Mouse (Mus musculus) intestine, embryonic 16.5 days (tissue): Measurements from ENCODE around the gene Cyfip2. TPM values are rescaled to one million over a fixed set of nuclear protein-coding genes. Genes with fewer than 3 reads are reported as not detected.

ENCODE experiments used
- ATAC-seq: fragments of 200-750 bp; cut with Nextera tagmentation; 2 replicates; pipeline ENCODE4 v1.8.0; 2017; ENCODE audit warnings: moderate TSS enrichment, moderate library complexity
- H3K27ac ChIP-seq: fragments of 300-500 bp; sonication (generic); 2 replicates; pipeline ENCODE4 v1.5.1; 2014; ENCODE audit warnings: mild to moderate bottlenecking, low read length
- H3K27me3 ChIP-seq: fragments of 300-500 bp; sonication (generic); replicated peaks from 2 replicates; pipeline ENCODE4 v1.6.1; 2014; ENCODE audit warnings: low read length, control low read depth, mixed read lengths; ENCODE audit not compliant: control insufficient read depth, insufficient read depth
- H3K36me3 ChIP-seq: fragments of 300-500 bp; sonication (generic); 2 replicates; pipeline ENCODE4 v1.6.1; 2014; ENCODE audit warnings: low read length, control low read depth; ENCODE audit not compliant: control insufficient read depth, insufficient read depth
- H3K4me1 ChIP-seq: fragments of 300-500 bp; sonication (generic); 2 replicates; pipeline ENCODE4 v1.6.1; 2014; ENCODE audit warnings: low read length, control low read depth, mixed read lengths; ENCODE audit not compliant: control insufficient read depth, insufficient read depth
- H3K4me2 ChIP-seq: fragments of 300-500 bp; sonication (generic); 2 replicates; pipeline ENCODE4 v1.6.1; 2014; ENCODE audit warnings: low read depth, low read length, control low read depth
- H3K4me3 ChIP-seq: fragments of 300-500 bp; sonication (generic); 2 replicates; pipeline ENCODE4 v1.5.1; 2014; ENCODE audit warnings: mild to moderate bottlenecking, low read length
- H3K9ac ChIP-seq: fragments of 300-500 bp; sonication (generic); 2 replicates; pipeline ENCODE4 v1.6.1; 2014; ENCODE audit warnings: low read depth, low read length
- H3K9me3 ChIP-seq: fragments of 300-500 bp; sonication (generic); 2 replicates; pipeline ENCODE4 v1.6.1; 2016; ENCODE audit warnings: low read length, control low read depth; ENCODE audit not compliant: control insufficient read depth
- WGBS: fragments of 180-500 bp; shearing (Covaris S2); extraction: QIAGEN DNeasy Blood & Tissue Kit; methylation state at CpG from one replicate; pipeline ENCODE4 v1.1.7; 2014; 5-methylcytosine and 5-hydroxymethylcytosine counted together
- polyA plus RNA-seq: library from polyadenylated mRNA; unstranded; fragments of >200 nt; fragmentation: Nextera tagmentation; extraction: Ambion mirVana; gene quantifications from 2 replicates; pipeline ENCODE4 v1.2.1, GENCODE M21; 2015

Cyfip2 gene
- polyA plus RNA-seq, 1 experiment from 2014 or later: 5.7 TPM

DNA sequence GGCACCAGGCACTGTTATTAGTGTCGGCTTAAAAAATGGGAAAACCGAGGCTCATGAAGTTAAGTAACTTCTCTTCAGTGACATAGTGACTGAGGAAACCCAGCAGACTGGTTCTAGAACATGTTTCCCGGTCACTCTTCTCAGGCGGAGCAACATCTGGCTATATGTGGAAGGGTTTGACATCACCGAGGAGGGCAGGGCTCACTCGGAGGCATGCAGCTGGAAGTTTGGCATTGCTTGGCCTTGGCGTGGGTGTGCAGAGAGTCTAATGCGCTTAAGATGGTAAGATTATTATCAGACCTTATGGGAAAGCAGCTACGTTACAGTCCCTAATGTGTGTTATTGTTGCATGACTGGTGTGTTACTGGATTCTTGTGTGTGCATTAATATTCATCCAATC is 140.5 kb downstream of the Cyfip2 start:
- H3K9me3 ChIP-seq: no peaks in the 10 kb centered on the region
- no peak overlapping the region for H3K27ac ChIP-seq
- H3K4me1 ChIP-seq: no peaks in the 10 kb centered on the region
- H3K27me3 ChIP-seq: no peaks in the 10 kb centered on the region
- 93% methylated on average over 9 of the region's 9 CpGs for WGBS
- H3K36me3 ChIP-seq: no peaks in the 10 kb centered on the region
- no peak overlapping the region for H3K4me3 ChIP-seq
- no peak overlapping the region for H3K9ac ChIP-seq
- H3K4me2 ChIP-seq: no peak overlapping the region
- ATAC-seq: no peak

DNA sequence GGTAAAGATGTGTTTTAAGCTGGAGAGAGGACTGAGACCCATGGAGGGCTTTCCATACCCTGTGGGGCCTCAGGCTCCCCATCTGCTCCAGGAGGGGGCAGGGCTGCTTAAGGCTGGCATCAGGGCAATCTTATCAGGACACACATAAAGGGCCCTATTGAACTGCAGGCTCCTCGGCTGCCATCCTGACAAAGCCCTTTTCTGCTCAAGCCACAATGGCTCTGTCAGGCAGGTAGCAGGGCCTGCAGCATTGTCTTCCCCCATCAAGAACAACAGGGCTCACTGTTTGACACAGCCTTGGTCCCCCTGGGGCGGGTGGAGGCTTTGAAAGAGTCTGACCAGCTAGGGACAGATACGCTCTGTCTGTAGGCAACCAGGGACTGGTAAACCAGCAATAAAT is 142.8 kb downstream of the Cyfip2 start:
- Histone ChIP-seq H3K9me3 (no peaks in the 10 kb centered on the region), H3K4me1 (no peaks in the 10 kb centered on the region), H3K9ac (no peak overlapping the region), H3K27me3 (no peaks in the 10 kb centered on the region), H3K4me3 (no peak overlapping the region), H3K36me3 (no peaks in the 10 kb centered on the region), H3K27ac (no peak overlapping the region), H3K4me2 (no peak overlapping the region)
- WGBS: 54% methylated on average over 3 of the region's 3 CpGs
- ATAC-seq: no peak

DNA sequence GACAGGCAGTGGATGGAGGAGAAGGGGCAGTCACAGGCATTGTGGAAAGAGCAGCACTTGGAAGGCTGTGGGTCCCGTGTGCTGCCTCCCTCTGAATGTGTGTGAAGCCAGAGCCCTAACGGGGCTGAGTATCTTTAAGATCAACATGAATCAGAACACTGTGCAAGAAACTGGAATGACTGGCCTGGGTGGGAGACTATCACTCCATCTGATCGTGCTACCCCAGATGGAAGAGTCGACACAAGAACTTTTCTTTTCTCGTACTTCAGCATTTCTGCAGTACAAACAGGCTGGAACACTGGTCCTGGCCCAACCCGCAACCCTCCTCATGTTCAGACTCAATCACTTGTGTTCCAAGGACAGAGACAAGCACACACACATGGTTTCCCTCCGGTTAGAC is 144.2 kb downstream of the Cyfip2 start:
- 88% methylated on average over 7 of the region's 7 CpGs for WGBS
- H3K9me3 ChIP-seq: no peaks in the 10 kb centered on the region
- ATAC-seq: no peak
- H3K4me2 ChIP-seq: no peak overlapping the region
- H3K9ac ChIP-seq: no peak overlapping the region
- H3K4me3 ChIP-seq: no peak overlapping the region
- no peaks in the 10 kb centered on the region for H3K36me3 ChIP-seq
- H3K27ac ChIP-seq: no peak overlapping the region
- H3K27me3 ChIP-seq: no peaks in the 10 kb centered on the region
- no peaks in the 10 kb centered on the region for H3K4me1 ChIP-seq

DNA sequence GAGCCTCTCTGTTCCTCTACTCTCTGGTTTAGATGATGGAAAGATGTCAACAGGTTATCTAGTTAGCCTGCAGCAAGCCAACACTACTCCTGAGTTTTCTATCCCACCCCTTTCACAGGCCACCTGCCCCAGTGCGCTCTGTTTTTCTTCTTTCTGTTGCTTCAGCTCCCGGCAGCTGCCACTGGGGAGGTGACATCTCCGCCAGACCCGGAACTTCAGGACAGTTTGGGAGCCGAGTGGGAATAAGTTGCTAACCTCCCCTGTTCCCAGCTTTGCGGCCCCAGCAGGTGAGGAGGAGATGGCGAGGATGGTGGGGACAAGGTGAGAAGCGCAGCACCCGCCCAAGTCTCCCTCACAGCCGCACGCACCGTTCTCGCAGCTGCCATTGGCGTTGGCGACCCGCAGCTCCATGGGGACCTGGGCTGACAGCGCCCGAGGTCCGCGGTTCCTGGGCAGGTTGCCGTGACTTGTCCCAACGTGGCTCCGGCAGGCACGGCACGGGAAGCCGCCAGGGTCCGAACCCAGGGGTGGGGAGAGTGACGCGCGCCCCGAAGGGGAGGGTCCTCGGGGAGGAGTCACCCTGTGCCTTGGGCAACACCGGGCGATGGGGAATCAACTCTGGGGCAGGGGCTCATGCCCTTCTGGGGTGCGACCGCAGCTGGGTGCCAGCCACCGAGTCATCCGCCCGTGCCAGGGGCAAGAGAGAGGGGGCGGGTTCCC is 146.6 kb downstream of the Cyfip2 start, which contains the start of gene Nipal4:
Gene Nipal4 (minus strand): TSS at position 643 of the 720 bp plus-strand sequence.
- H3K9ac ChIP-seq: peak within 1 kb of the TSS; percentile 76
- peak within 1 kb of the TSS; percentile 94 for H3K4me2 ChIP-seq
- no peaks in the 10 kb centered on the region for H3K9me3 ChIP-seq
- H3K4me3 ChIP-seq: peak within 1 kb of the TSS; percentile 62
- no peaks in the 10 kb centered on the region for H3K36me3 ChIP-seq
- no peaks in the 10 kb centered on the region for H3K4me1 ChIP-seq
- peak; percentile 82 for ATAC-seq
- H3K27ac ChIP-seq: no peak within 1 kb of the TSS
- H3K27me3 ChIP-seq: no peaks in the 10 kb centered on the region
- 1% methylated on average over 40 of the region's 40 CpGs for WGBS

DNA sequence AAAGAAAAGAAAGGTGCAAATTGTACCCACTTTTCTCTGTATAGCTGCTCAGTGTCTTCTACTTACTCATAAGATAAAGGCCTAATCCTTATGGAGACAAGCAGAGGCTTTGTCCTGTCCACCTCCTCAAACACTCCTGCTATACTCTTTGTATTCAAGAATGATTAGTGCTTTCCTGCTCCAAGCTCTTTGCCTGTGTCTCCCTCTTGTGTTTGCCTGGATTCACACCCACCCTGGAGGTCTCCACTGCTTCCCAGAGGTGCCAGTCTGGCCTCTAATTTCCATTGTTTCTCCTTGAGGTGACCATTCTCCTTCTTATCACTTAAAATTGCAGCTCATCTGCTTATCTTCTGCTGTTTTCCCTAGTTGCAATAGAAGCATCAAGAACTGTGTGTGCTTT is 155.2 kb downstream of the Cyfip2 start:
- H3K27me3 ChIP-seq: no peaks in the 10 kb centered on the region
- no peaks in the 10 kb centered on the region for H3K9me3 ChIP-seq
- H3K9ac ChIP-seq: no peak overlapping the region
- no peaks in the 10 kb centered on the region for H3K36me3 ChIP-seq
- ATAC-seq: no peak
- H3K4me2 ChIP-seq: no peak overlapping the region
- H3K27ac ChIP-seq: no peak overlapping the region
- H3K4me1 ChIP-seq: no peaks in the 10 kb centered on the region
- H3K4me3 ChIP-seq: no peak overlapping the region

DNA sequence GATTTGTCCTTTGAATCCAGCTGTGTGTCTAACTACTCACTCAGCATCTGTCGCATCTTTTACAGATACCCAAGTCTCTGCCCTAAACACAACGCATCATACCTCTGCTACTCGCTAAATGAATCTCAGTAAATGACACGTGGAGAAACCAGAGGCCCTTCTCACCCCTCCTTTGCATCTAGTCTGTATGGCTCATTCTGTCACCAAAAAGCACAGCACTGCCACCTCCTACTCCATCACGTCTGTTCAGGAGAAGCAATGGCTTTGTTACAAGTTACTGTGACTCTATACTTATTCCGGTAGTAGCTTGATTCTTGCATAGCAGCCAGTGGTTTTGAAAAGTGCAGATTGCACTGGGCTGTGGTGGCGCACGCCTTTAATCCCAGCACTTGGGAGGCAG is 155.7 kb downstream of the Cyfip2 start:
- ATAC-seq: no peak
- Histone ChIP-seq H3K4me2 (no peak overlapping the region), H3K4me1 (no peaks in the 10 kb centered on the region), H3K36me3 (no peaks in the 10 kb centered on the region), H3K27ac (no peak overlapping the region), H3K9ac (no peak overlapping the region), H3K27me3 (no peaks in the 10 kb centered on the region), H3K9me3 (no peaks in the 10 kb centered on the region), H3K4me3 (no peak overlapping the region)
- WGBS: 87% methylated on average over 8 of the region's 8 CpGs

DNA sequence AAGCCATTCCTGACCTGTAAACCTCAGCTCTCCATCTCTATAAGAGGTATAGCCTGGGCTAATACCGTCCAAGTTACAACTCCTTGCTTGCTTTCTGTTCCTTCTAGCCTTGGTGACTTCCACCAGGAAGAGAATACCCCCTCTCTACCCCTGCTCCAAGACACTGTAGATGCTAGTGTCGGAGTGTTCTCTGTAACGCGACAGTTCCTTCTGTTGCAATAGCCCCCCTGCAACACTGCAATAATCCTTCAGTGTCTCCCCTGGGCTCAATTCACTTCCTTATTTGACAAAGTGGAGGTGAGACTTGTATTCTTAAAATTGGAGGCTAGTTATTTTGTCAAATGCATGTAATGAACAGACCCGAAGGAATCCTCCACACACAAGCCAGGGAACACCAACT is 166.0 kb downstream of the Cyfip2 start:
- WGBS: 94% methylated on average over 5 of the region's 5 CpGs
- no peak overlapping the region for H3K27ac ChIP-seq
- no peak for ATAC-seq

DNA sequence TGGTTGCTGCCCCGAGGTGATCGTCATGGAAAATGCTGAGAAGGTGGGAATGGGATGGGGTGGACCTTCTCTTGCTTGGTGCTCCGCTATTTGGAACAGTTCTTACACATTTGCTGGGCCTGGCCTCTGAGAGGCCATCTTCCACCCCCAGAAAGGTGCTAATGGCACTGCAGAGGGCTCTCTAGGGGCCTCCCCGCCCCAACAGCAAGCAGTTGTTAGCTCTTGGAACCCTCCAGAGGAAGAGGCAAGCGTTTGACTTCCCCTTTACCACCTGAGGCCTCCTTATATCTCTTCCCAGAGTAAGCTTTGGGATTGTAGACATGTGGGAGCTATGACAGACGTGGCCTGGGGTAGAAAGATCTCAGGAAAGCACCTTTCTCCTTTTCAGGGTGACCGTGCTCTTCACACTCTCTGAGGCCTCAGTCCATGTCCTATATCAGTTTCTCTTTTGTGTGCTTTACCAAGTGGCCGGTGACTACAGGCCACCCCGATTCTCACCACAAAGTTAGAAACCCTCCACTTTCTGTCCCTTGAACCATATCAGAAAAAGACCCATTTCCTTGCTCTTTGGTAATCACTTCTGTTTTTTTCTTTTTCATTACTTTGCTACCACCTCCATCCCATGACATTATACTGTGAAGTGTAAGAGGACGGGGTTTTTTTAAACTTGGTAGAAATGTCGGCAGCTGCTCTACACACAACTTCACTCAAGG is 167.3 kb downstream of the Cyfip2 start:
- no peaks in the 10 kb centered on the region for H3K9me3 ChIP-seq
- WGBS: 91% methylated on average over 11 of the region's 11 CpGs
- ATAC-seq: no peak
- 0 out of 2 replicates have a peak, but pooled peaks cover 4% of the 10 kb centered on the region for H3K36me3 ChIP-seq
- H3K4me3 ChIP-seq: no peak overlapping the region
- H3K4me2 ChIP-seq: no peak overlapping the region
- no peaks in the 10 kb centered on the region for H3K4me1 ChIP-seq
- H3K27ac ChIP-seq: no peak overlapping the region
- no peaks in the 10 kb centered on the region for H3K27me3 ChIP-seq
- H3K9ac ChIP-seq: no peak overlapping the region

More for the DNA sequence above, 166.0 kb downstream of the Cyfip2 start:
- no peaks in the 10 kb centered on the region for H3K4me1 ChIP-seq
- H3K27me3 ChIP-seq: no peaks in the 10 kb centered on the region
- H3K36me3 ChIP-seq: 0 out of 2 replicates have a peak, but pooled peaks cover 4% of the 10 kb centered on the region
- H3K9ac ChIP-seq: no peak overlapping the region
- H3K9me3 ChIP-seq: no peaks in the 10 kb centered on the region
- H3K4me3 ChIP-seq: no peak overlapping the region
- no peak overlapping the region for H3K4me2 ChIP-seq
